Mouse (Mus musculus): ENCODE data around the gene Zfp94.

GRCm38 (mm10) chr7:24335699-24336309 lies 19.3 kb upstream of the Zfp94 start:
- TF ChIP-seq POLR2A (IDR thresholded peaks at IDR 0.05; ENCODE audit: insufficient read depth, low read depth, low read length), result no peak
- no peak for TF ChIP-seq EP300 (IDR thresholded peaks at IDR 0.05; ENCODE audit: insufficient read depth, low read depth, low read length)
- TF ChIP-seq CTCF (IDR thresholded peaks at IDR 0.05), result peak; percentile 80

Data from heart, adult 2 months (tissue).